Mouse (Mus musculus) hindbrain, embryonic 12.5 days (tissue): ENCODE data around the gene Mvk. TPM values are rescaled to one million over a fixed set of nuclear protein-coding genes. Genes with fewer than 3 reads are reported as not detected.

Experiments used
- ATAC-seq: fragments of 200-750 bp; cut with Nextera tagmentation; 2 replicates; pipeline ENCODE4 v1.8.0; 2017; ENCODE audit warnings: moderate TSS enrichment; ENCODE audit not compliant: low FRiP score
- H3K27ac ChIP-seq: fragments of 300-500 bp; sonication (generic); 2 replicates; pipeline ENCODE4 v1.5.1; 2016; ENCODE audit warnings: mild to moderate bottlenecking
- H3K27me3 ChIP-seq: fragments of 300-500 bp; sonication (generic); 2 replicates; pipeline ENCODE4 v1.6.1; 2016; ENCODE audit warnings: mild to moderate bottlenecking
- H3K36me3 ChIP-seq: fragments of 300-500 bp; sonication (generic); 2 replicates; pipeline ENCODE4 v1.6.1; 2016; ENCODE audit warnings: mild to moderate bottlenecking
- H3K4me1 ChIP-seq: fragments of 300-500 bp; sonication (generic); 2 replicates; pipeline ENCODE4 v1.6.1; 2016
- H3K4me2 ChIP-seq: fragments of 300-500 bp; sonication (generic); replicated peaks from 2 replicates; pipeline ENCODE4 v1.6.1; 2016; ENCODE audit warnings: mild to moderate bottlenecking
- H3K4me3 ChIP-seq: fragments of 300-500 bp; sonication (generic); 2 replicates; pipeline ENCODE4 v1.5.1; 2016; ENCODE audit warnings: mild to moderate bottlenecking
- H3K9ac ChIP-seq: fragments of 300-500 bp; sonication (generic); 2 replicates; pipeline ENCODE4 v1.6.1; 2016; ENCODE audit warnings: mild to moderate bottlenecking, moderate library complexity
- H3K9me3 ChIP-seq: fragments of 300-500 bp; sonication (generic); replicated peaks from 2 replicates; pipeline ENCODE4 v1.6.1; 2016; ENCODE audit warnings: mild to moderate bottlenecking
- WGBS: fragments of 180-500 bp; shearing (Covaris S2); methylation state at CpG from one replicate; pipeline ENCODE4 v1.1.7; 2016; 5-methylcytosine and 5-hydroxymethylcytosine counted together
- polyA plus RNA-seq: library from polyadenylated mRNA; unstranded; fragments of >200 nt; fragmentation: Nextera tagmentation; extraction: Ambion mirVana; gene quantifications from 2 replicates; pipeline ENCODE4 v1.2.1, GENCODE M21; 2016

The Mvk gene
- 50.6 and 51.2 TPM in 2 replicates for polyA plus RNA-seq

GRCm38 (mm10) chr5:114443566-114444367 is at the start of gene Mvk, which contains the start of gene Mmab:
TSS of gene Mvk (plus strand) at chr5:114444269.
TSS of gene Mmab (minus strand) at chr5:114444060.
- Histone ChIP-seq H3K4me3 (peak within 1 kb of the TSS; percentile 76), H3K27me3 (no peaks in the 10 kb centered on the region), H3K27ac (peak within 1 kb of the TSS; percentile 70), H3K4me1 (peaks cover 13% of the 10 kb centered on the region), H3K4me2 (peak within 1 kb of the TSS; percentile 80), H3K9me3 (no peaks in the 10 kb centered on the region), H3K9ac (peak within 1 kb of the TSS; percentile 77), H3K36me3 (peaks cover 25% of the 10 kb centered on the region)
- WGBS, result 3% methylated on average over 43 of the region's 43 CpGs
- ATAC-seq, result peak; percentile 99

- H3K9ac ChIP-seq, result no peak overlapping the region
- H3K27ac ChIP-seq, result no peak overlapping the region
- H3K4me2 ChIP-seq, result no peak overlapping the region
- no peak overlapping the region for H3K4me3 ChIP-seq
- H3K4me1 ChIP-seq, result no peaks in the 10 kb centered on the region
- no peak for ATAC-seq
- H3K36me3 ChIP-seq, result peaks cover 100% of the 10 kb centered on the region
- H3K9me3 ChIP-seq, result no peaks in the 10 kb centered on the region
- H3K27me3 ChIP-seq, result no peaks in the 10 kb centered on the region
- 93% methylated on average over 14 of the region's 14 CpGs for WGBS
Observed at GRCm38 (mm10) chr5:114406592-114406991, 37.5 kb upstream of the Mvk start.

- H3K4me2 ChIP-seq, result no peak overlapping the region
- H3K27ac ChIP-seq, result no peak overlapping the region
- H3K36me3 ChIP-seq, result peaks cover 100% of the 10 kb centered on the region
- H3K27me3 ChIP-seq, result no peaks in the 10 kb centered on the region
- WGBS, result 86% methylated on average over 10 of the region's 10 CpGs
- no peaks in the 10 kb centered on the region for H3K4me1 ChIP-seq
- no peaks in the 10 kb centered on the region for H3K9me3 ChIP-seq
- no peak for ATAC-seq
- no peak overlapping the region for H3K9ac ChIP-seq
- H3K4me3 ChIP-seq, result no peak overlapping the region
Observed at GRCm38 (mm10) chr5:114407269-114407668, 36.8 kb upstream of the Mvk start.

DNA sequence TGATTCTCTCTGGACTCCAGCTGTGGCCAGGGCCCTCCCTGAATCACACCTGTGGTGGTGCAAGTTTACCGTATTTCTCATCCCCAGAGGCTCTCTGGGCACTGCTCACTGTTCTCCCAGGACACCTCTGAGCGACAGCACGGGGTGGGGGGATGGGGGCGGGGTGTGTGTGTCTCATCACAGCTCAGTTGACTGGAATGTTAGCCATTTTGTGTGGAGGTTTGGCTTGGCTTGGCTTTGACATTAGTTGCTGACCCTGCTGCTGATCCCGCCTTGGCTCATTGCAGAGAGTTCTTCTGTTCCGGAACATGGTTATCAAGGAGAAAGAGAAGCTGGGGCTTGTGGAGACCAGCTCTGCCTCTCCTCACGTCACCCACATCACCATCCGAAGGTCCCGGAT is 36.3 kb upstream of the Mvk start:
- WGBS, result 93% methylated on average over 9 of the region's 9 CpGs
- H3K4me2 ChIP-seq, result no peak overlapping the region
- H3K27me3 ChIP-seq, result no peaks in the 10 kb centered on the region
- H3K4me1 ChIP-seq, result no peaks in the 10 kb centered on the region
- H3K27ac ChIP-seq, result no peak overlapping the region
- peaks cover 100% of the 10 kb centered on the region for H3K36me3 ChIP-seq
- H3K4me3 ChIP-seq, result no peak overlapping the region
- no peak overlapping the region for H3K9ac ChIP-seq
- ATAC-seq, result no peak
- H3K9me3 ChIP-seq, result no peaks in the 10 kb centered on the region

- no peak for ATAC-seq
- Histone ChIP-seq H3K4me3 (no peak overlapping the region), H3K4me1 (no peaks in the 10 kb centered on the region), H3K27me3 (no peaks in the 10 kb centered on the region), H3K27ac (no peak overlapping the region), H3K36me3 (peaks cover 100% of the 10 kb centered on the region), H3K4me2 (no peak overlapping the region), H3K9ac (no peak overlapping the region), H3K9me3 (no peaks in the 10 kb centered on the region)
- 91% methylated on average over 11 of the region's 11 CpGs for WGBS
Observed at GRCm38 (mm10) chr5:114408846-114409245, 35.2 kb upstream of the Mvk start.

GRCm38 (mm10) chr5:114410429-114410828 is 33.6 kb upstream of the Mvk start:
- WGBS, result 89% methylated on average over 13 of the region's 13 CpGs
- H3K4me1 ChIP-seq, result no peaks in the 10 kb centered on the region
- H3K4me2 ChIP-seq, result no peak overlapping the region
- peaks cover 100% of the 10 kb centered on the region for H3K36me3 ChIP-seq
- no peak overlapping the region for H3K4me3 ChIP-seq
- no peaks in the 10 kb centered on the region for H3K9me3 ChIP-seq
- H3K9ac ChIP-seq, result no peak overlapping the region
- ATAC-seq, result no peak
- no peaks in the 10 kb centered on the region for H3K27me3 ChIP-seq
- no peak overlapping the region for H3K27ac ChIP-seq

DNA sequence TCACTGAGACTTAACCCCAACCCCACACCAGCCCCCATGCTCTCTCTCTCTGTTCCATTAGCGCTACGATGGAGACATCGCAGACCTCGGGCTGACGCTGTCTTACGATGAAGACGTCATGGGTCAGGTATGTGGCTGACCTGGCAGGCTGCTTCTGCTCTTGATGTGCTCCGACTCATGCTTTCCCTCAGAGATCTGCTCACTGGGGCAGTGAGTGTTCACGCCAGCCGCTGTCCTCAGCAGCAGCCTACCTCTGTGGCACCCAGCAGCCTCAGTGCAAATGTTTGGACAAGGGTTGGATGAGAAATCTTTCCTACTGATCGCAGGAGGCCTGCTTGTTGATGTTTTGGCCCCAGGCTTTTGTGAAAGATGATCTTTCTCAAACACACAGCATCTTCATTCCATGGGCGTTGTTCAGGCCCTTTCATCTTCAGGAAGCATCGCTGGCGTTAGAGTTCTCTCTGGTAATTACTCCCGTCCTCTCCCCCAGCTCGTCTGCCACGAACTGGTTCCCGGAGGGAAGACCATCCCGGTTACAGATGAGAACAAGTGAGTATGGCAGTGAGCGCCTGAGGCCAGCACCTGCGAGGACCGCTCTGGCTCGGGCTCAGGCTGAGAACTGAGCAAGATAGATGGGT is 31.6 kb upstream of the Mvk start:
- H3K4me1 ChIP-seq, result no peaks in the 10 kb centered on the region
- H3K9ac ChIP-seq, result no peak overlapping the region
- H3K27me3 ChIP-seq, result no peaks in the 10 kb centered on the region
- WGBS, result 80% methylated on average over 23 of the region's 23 CpGs
- H3K4me3 ChIP-seq, result no peak overlapping the region
- peaks cover 100% of the 10 kb centered on the region for H3K36me3 ChIP-seq
- no peak overlapping the region for H3K27ac ChIP-seq
- ATAC-seq, result no peak
- H3K4me2 ChIP-seq, result no peak overlapping the region
- H3K9me3 ChIP-seq, result no peaks in the 10 kb centered on the region

DNA sequence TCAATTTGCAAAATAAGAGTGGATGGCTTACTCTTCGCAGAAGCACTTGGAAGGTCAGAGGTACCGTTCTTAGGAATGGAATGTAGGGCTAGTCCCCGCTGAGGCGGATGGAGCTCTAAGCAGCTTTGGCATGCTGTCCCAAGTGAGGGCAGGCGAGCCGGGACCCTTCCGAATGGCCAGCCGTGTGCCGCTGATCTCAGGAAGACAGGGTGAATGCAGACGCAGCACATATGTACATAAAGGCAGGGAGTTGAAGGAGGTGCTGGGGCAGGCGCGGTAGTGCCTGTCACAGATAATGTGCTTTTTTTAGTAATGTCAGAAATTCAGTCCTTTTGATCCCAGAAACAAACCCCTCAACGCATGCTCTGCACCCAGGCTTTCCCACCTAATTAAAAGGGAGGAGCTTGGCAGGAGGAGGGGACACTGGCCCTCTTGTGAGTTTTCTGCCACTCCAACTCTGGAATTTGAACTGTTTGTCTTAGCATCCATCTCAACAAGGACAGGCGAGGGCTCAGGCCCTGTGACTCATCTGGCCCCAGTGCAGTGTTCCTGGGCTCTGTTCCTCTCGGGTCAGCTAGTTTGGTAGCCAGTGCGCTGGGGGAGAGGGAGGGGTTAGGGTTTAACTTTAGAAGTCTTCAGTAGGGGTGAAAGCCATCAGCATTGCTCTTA is 30.9 kb upstream of the Mvk start:
- Histone ChIP-seq H3K9me3 (no peaks in the 10 kb centered on the region), H3K4me1 (no peaks in the 10 kb centered on the region), H3K4me2 (no peak overlapping the region), H3K9ac (no peak overlapping the region), H3K36me3 (peaks cover 99% of the 10 kb centered on the region), H3K4me3 (no peak overlapping the region), H3K27me3 (no peaks in the 10 kb centered on the region), H3K27ac (no peak overlapping the region)
- WGBS, result 81% methylated on average over 16 of the region's 16 CpGs
- ATAC-seq, result no peak

GRCm38 (mm10) chr5:114415606-114416005 is 28.5 kb upstream of the Mvk start:
- Histone ChIP-seq H3K9me3 (no peaks in the 10 kb centered on the region), H3K36me3 (peaks cover 99% of the 10 kb centered on the region), H3K27ac (no peak overlapping the region), H3K9ac (no peak overlapping the region), H3K4me2 (no peak overlapping the region), H3K4me3 (no peak overlapping the region), H3K4me1 (no peaks in the 10 kb centered on the region), H3K27me3 (no peaks in the 10 kb centered on the region)
- ATAC-seq, result no peak
- WGBS, result 92% methylated on average over 5 of the region's 5 CpGs

GRCm38 (mm10) chr5:114416855-114417254 is 27.2 kb upstream of the Mvk start:
- H3K36me3 ChIP-seq, result peaks cover 96% of the 10 kb centered on the region
- no peak for ATAC-seq
- H3K9ac ChIP-seq, result no peak overlapping the region
- H3K4me3 ChIP-seq, result no peak overlapping the region
- no peak overlapping the region for H3K4me2 ChIP-seq
- 90% methylated on average over 8 of the region's 8 CpGs for WGBS
- no peaks in the 10 kb centered on the region for H3K27me3 ChIP-seq
- H3K4me1 ChIP-seq, result no peaks in the 10 kb centered on the region
- no peaks in the 10 kb centered on the region for H3K9me3 ChIP-seq
- H3K27ac ChIP-seq, result no peak overlapping the region

GRCm38 (mm10) chr5:114418541-114418940 is 25.5 kb upstream of the Mvk start:
- no peak overlapping the region for H3K9ac ChIP-seq
- no peaks in the 10 kb centered on the region for H3K27me3 ChIP-seq
- 84% methylated on average over 8 of the region's 8 CpGs for WGBS
- peak; percentile 55; the same call in 1 of the 2 replicates for ATAC-seq
- H3K4me2 ChIP-seq, result no peak overlapping the region
- H3K4me1 ChIP-seq, result no peaks in the 10 kb centered on the region
- peaks cover 79% of the 10 kb centered on the region for H3K36me3 ChIP-seq
- H3K27ac ChIP-seq, result no peak overlapping the region
- no peaks in the 10 kb centered on the region for H3K9me3 ChIP-seq
- no peak overlapping the region for H3K4me3 ChIP-seq

DNA sequence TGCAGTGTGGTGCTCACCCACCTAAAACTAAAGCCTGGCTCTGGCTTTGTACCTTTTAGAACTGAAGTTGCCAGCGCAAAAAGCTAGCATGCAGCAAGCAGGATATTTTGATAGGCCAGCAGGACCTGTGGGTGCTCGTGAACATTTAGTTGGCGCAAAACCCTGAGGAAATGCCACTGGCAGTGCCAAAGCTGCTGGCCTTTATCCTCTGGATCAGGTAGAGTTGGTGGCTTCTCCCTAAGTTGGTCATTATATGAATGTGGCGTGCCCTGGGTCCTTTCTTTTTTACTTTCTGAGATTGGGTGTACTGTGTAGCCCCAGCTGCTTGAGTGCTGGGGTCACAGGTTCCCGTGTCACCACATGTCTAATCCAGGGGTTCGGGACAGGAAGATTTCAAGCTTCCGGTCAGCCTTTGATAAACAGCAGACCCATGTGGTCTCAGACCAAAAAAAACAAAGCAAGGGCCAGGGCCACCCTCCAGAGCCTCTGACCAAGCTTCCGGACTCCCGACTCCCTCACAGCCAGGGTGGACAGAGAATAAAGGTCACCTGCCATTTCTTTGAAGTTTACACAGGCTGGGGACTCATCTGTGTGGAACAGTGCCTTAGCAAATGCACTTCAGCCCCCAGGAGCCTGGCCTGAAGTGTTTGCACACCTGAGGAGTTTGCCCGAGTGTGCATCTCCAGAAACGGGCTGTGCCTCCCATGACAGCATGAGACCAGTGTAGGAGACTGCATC is 22.3 kb upstream of the Mvk start:
- H3K27me3 ChIP-seq, result no peaks in the 10 kb centered on the region
- H3K9ac ChIP-seq, result no peak overlapping the region
- no peak overlapping the region for H3K27ac ChIP-seq
- H3K4me1 ChIP-seq, result peaks cover 3% of the 10 kb centered on the region; the same call in 1 of the 2 replicates
- 67% methylated on average over 11 of the region's 11 CpGs for WGBS
- H3K4me3 ChIP-seq, result no peak overlapping the region
- H3K36me3 ChIP-seq, result peaks cover 47% of the 10 kb centered on the region
- H3K4me2 ChIP-seq, result no peak overlapping the region
- no peak for ATAC-seq
- H3K9me3 ChIP-seq, result no peaks in the 10 kb centered on the region
